Mouse (Mus musculus): ENCODE measurements around the gene Ptpn23. TPM values are rescaled to one million over a fixed set of nuclear protein-coding genes. Genes with fewer than 3 reads are reported as not detected.
A peak's percentile ranks its signal among the peaks of the same experiment; 100 is the strongest.
"Not testable (repeated sequence)": the region's sequence is repeated elsewhere in the genome, so short reads cannot be mapped to it uniquely, and the experiment has no call there.

Ptpn23 gene
- 1 to 10 TPM; 7.9 to 8.1 TPM for total RNA-seq (2021)
- long read RNA-seq, experiment 1, partial matches to known transcripts = 1 of 1 reads
- long read RNA-seq, experiment 1, other reads (novel, unspliced or antisense) = 0 of 1 reads
- long read RNA-seq, experiment 2, partial matches to known transcripts = 1 of 4 reads
- long read RNA-seq, experiment 2, other reads (novel, unspliced or antisense) = 3 of 4 reads

- intact Hi-C loops (cut with DNase I) = no loop called here
- DNase-seq = peak; percentile 85 to 94
These were observed at the start of gene Ptpn23 for GRCm38 (mm10) chr9:110408099-110408773. Ptpn23 (minus strand) TSS chr9:110408213.

- intact Hi-C loops (cut with DNase I) = no loop called here
- no peak for DNase-seq
These were observed 44.5 kb upstream of the Ptpn23 start for GRCm38 (mm10) chr9:110452523-110452922.

GRCm38 (mm10) chr9:110448857-110449617 is 41.0 kb upstream of the Ptpn23 start:
- DNase-seq = peak; percentile 58 to 69
- intact Hi-C loops (cut with DNase I) = loop anchor here (2.0 to 5.0 kb wide), 2 partner anchors 182 to 263 kb away; no protein-coding TSS in a partner anchor

GRCm38 (mm10) chr9:110448356-110448755 is 40.3 kb upstream of the Ptpn23 start:
- intact Hi-C loops (cut with DNase I) = loop anchor here (2.0 to 5.0 kb wide), 2 partner anchors 182 to 264 kb away; no protein-coding TSS in a partner anchor
- DNase-seq = no peak

GRCm38 (mm10) chr9:110440559-110440958 is 32.5 kb upstream of the Ptpn23 start:
- DNase-seq = no peak
- intact Hi-C loops (cut with DNase I) = no loop called here

GRCm38 (mm10) chr9:110440049-110440448 is 32.0 kb upstream of the Ptpn23 start:
- intact Hi-C loops (cut with DNase I) = no loop called here
- no peak for DNase-seq

- no peak for DNase-seq
- intact Hi-C loops (cut with DNase I) = no loop called here
These were observed 28.0 kb upstream of the Ptpn23 start for GRCm38 (mm10) chr9:110436041-110436440.

GRCm38 (mm10) chr9:110433045-110433444 is 25.0 kb upstream of the Ptpn23 start:
- intact Hi-C loops (cut with DNase I) = no loop called here
- DNase-seq = no peak

GRCm38 (mm10) chr9:110431241-110431640 is 23.2 kb upstream of the Ptpn23 start:
- no peak for DNase-seq
- intact Hi-C loops (cut with DNase I) = no loop called here

GRCm38 (mm10) chr9:110419511-110420112 is 11.6 kb upstream of the Ptpn23 start, which contains the start of gene Ngp:
Ngp (plus strand) TSS chr9:110419747.
- DNase-seq = no peak
- intact Hi-C loops (cut with DNase I) = loop anchor here (10.0 kb wide), 1 partner anchor 445 kb away; no protein-coding TSS in a partner anchor

GRCm38 (mm10) chr9:110413785-110414184 is 5.8 kb upstream of the Ptpn23 start:
- DNase-seq = no peak

GRCm38 (mm10) chr9:110412926-110413325 is 4.9 kb upstream of the Ptpn23 start:
- DNase-seq = no peak
- intact Hi-C loops (cut with DNase I) = loop anchor here (2.0 to 10.0 kb wide), 3 partner anchors 219 to 452 kb away; no protein-coding TSS in a partner anchor

More at GRCm38 (mm10) chr9:110413785-110414184, 5.8 kb upstream of the Ptpn23 start:
- intact Hi-C loops (cut with DNase I) = loop anchor here (2.0 to 10.0 kb wide), 3 partner anchors 219 to 451 kb away; no protein-coding TSS in a partner anchor

- intact Hi-C loops (cut with DNase I) = loop anchor here (5.0 to 10.0 kb wide), 2 partner anchors 221 to 454 kb away; no protein-coding TSS in a partner anchor
- DNase-seq = peak; percentile 73 to 83
These were observed 3.2 kb upstream of the Ptpn23 start for GRCm38 (mm10) chr9:110410908-110411887.

- intact Hi-C loops (cut with DNase I) = no loop called here
- DNase-seq = peak in 1 of 2 experiments; percentile 14
These were observed 508 bp downstream of the Ptpn23 start for GRCm38 (mm10) chr9:110407311-110408098.

- DNase-seq; intact Hi-C loops (cut with DNase I): not testable (repeated sequence)
These were observed 4.8 kb downstream of the Ptpn23 start for GRCm38 (mm10) chr9:110403240-110403639.

GRCm38 (mm10) chr9:110402731-110403130 is 5.3 kb downstream of the Ptpn23 start:
- intact Hi-C loops (cut with DNase I) = no loop called here
- DNase-seq = no peak

- intact Hi-C loops (cut with DNase I) = no loop called here
- DNase-seq = no peak
These were observed 7.4 kb downstream of the Ptpn23 start for GRCm38 (mm10) chr9:110400650-110401049.

- DNase-seq = no peak
- intact Hi-C loops (cut with DNase I) = no loop called here
These were observed 14.7 kb downstream of the Ptpn23 start for GRCm38 (mm10) chr9:110393295-110393694.

All from gastrocnemius, postnatal 36 days (tissue).